Mouse (Mus musculus) urinary bladder, postnatal 25 days (tissue): Measurements from ENCODE around the gene Maml1.

Experiments
- DNase-seq: peaks from one replicate; pipeline ENCODE4 v3.0.0; 2022; ENCODE audit warnings: low spot score

Gene Maml1

GRCm38 (mm10) chr11:50219833-50220232 is 72.3 kb downstream of the Maml1 start:
- DNase-seq: no peak

GRCm38 (mm10) chr11:50217811-50218210 is 74.3 kb downstream of the Maml1 start:
- DNase-seq: no peak

- no peak for DNase-seq
Observed at GRCm38 (mm10) chr11:50216724-50217366, 75.3 kb downstream of the Maml1 start.

- DNase-seq: no peak
Observed at GRCm38 (mm10) chr11:50215633-50216032, 76.5 kb downstream of the Maml1 start.

- DNase-seq: no peak
Observed at GRCm38 (mm10) chr11:50214631-50215030, 77.5 kb downstream of the Maml1 start.

GRCm38 (mm10) chr11:50212848-50213758 is 79.0 kb downstream of the Maml1 start:
- peak; percentile 62 for DNase-seq

- no peak for DNase-seq
Observed at GRCm38 (mm10) chr11:50212060-50212739, 79.9 kb downstream of the Maml1 start.

- no peak for DNase-seq
Observed at GRCm38 (mm10) chr11:50211322-50212059, 80.6 kb downstream of the Maml1 start.

GRCm38 (mm10) chr11:50210505-50211151 is 81.5 kb downstream of the Maml1 start, which contains the start of the genes Sqstm1 and Mgat4b:
Gene Sqstm1, minus strand, starts transcription at chr11:50210827.
Gene Mgat4b, plus strand, starts transcription at chr11:50210890.
- peak; percentile 86 for DNase-seq

- DNase-seq: peak; percentile 74
Observed at GRCm38 (mm10) chr11:50210101-50210504, 82.0 kb downstream of the Maml1 start.

GRCm38 (mm10) chr11:50208039-50208438 is 84.1 kb downstream of the Maml1 start:
- no peak for DNase-seq

GRCm38 (mm10) chr11:50207344-50207743 is 84.8 kb downstream of the Maml1 start:
- DNase-seq: no peak

- DNase-seq: no peak
Observed at GRCm38 (mm10) chr11:50206037-50206436, 86.1 kb downstream of the Maml1 start.
